Mouse (Mus musculus): Measurements from ENCODE around the gene Zfp618.

- TF ChIP-seq MAZ (IDR thresholded peaks at IDR 0.05; ENCODE audit: low read depth, low read length) (no peak), POLR2A (IDR thresholded peaks at IDR 0.05; ENCODE audit: control insufficient read depth in 1 of 2, insufficient read depth in 1 of 2, low read depth in 1 of 2, low read length in 2 of 2, poor library complexity in 1 of 2) (no peak), CTCF (IDR thresholded peaks at IDR 0.05 in 2 of 3, conservative IDR thresholded peaks at IDR 0.05 in 1 of 3; ENCODE audit: control insufficient read depth in 1 of 3, insufficient read depth in 1 of 3, low read depth in 2 of 3, low read length in 3 of 3, poor library complexity in 1 of 3, severe bottlenecking in 1 of 3) (no peak), GABPA (IDR thresholded peaks at IDR 0.05; ENCODE audit: low read depth, low read length) (no peak), NELFE (IDR thresholded peaks at IDR 0.05; ENCODE audit: low read depth, low read length) (no peak), USF1 (IDR thresholded peaks at IDR 0.05; ENCODE audit: low read depth, low read length) (no peak), TCF12 (IDR thresholded peaks at IDR 0.05; ENCODE audit: low read depth, low read length) (no peak), E2F4 (IDR thresholded peaks at IDR 0.05; ENCODE audit: borderline replicate concordance, low read depth, low read length) (no peak), TAL1 (IDR thresholded peaks at IDR 0.05; ENCODE audit: low read length) (no peak), MAX (IDR thresholded peaks at IDR 0.05; ENCODE audit: low read length) (no peak), ZMIZ1 (IDR thresholded peaks at IDR 0.05; ENCODE audit: low read depth, low read length) (no peak), EP300 (IDR thresholded peaks at IDR 0.05; ENCODE audit: low read depth in 1 of 2, low read length in 2 of 2) (no peak), ETS1 (IDR thresholded peaks at IDR 0.05; ENCODE audit: low read depth, low read length) (no peak), KAT2A (conservative IDR thresholded peaks at IDR 0.05; ENCODE audit: low read depth, low read length) (no peak)
These were observed 12.1 kb downstream of the Zfp618 start for GRCm38 (mm10) chr4:62977454-62977853.

All from MEL (cell line).